Mouse (Mus musculus) lung, postnatal 0 days (tissue): Measurements from ENCODE around the gene Sept1. TPM values are rescaled to one million over a fixed set of nuclear protein-coding genes. Genes with fewer than 3 reads are reported as not detected.
"Not testable (repeated sequence)": the region's sequence is repeated elsewhere in the genome, so short reads cannot be mapped to it uniquely, and the experiment has no call there.

Source experiments
- ATAC-seq: fragments of 200-750 bp; cut with Nextera tagmentation; 2 replicates; pipeline ENCODE4 v1.8.0; 2017; ENCODE audit warnings: moderate library complexity
- DNase-seq: peaks from one replicate; pipeline ENCODE4 v3.0.0-alpha.2; 2016; ENCODE audit warnings: low spot score
- H3K27ac ChIP-seq: fragments of 300-500 bp; sonication (generic); 2 replicates; pipeline ENCODE4 v1.5.1; 2014; ENCODE audit warnings: antibody characterized with exemption, mild to moderate bottlenecking, low read length, mixed read lengths
- H3K27me3 ChIP-seq: fragments of 300-500 bp; sonication (generic); replicated peaks from 2 replicates; pipeline ENCODE4 v1.6.1; 2014; ENCODE audit warnings: low read length, mixed read lengths; ENCODE audit not compliant: insufficient read depth
- H3K36me3 ChIP-seq: fragments of 300-500 bp; sonication (generic); 2 replicates; pipeline ENCODE4 v1.6.1; 2014; ENCODE audit warnings: low read length, mixed read lengths; ENCODE audit not compliant: insufficient read depth
- H3K4me1 ChIP-seq: fragments of 300-500 bp; sonication (generic); 2 replicates; pipeline ENCODE4 v1.6.1; 2014; ENCODE audit warnings: antibody characterized with exemption, low read depth, low read length, mixed read lengths; ENCODE audit not compliant: insufficient read depth
- H3K4me2 ChIP-seq: fragments of 300-500 bp; sonication (generic); replicated peaks from 2 replicates; pipeline ENCODE4 v1.6.1; 2014; ENCODE audit warnings: low read depth, mild to moderate bottlenecking, low read length, moderate library complexity, mixed read lengths
- H3K4me3 ChIP-seq: fragments of 300-500 bp; sonication (generic); 2 replicates; pipeline ENCODE4 v1.5.1; 2014; ENCODE audit warnings: low read depth, low read length
- H3K9ac ChIP-seq: fragments of 300-500 bp; sonication (generic); replicated peaks from 2 replicates; pipeline ENCODE4 v1.6.1; 2014; ENCODE audit warnings: low read depth, mild to moderate bottlenecking
- H3K9me3 ChIP-seq: fragments of 300-500 bp; sonication (generic); 2 replicates; pipeline ENCODE4 v1.6.1; 2016; ENCODE audit warnings: low read length, mixed read lengths
- CTCF ChIP-seq: IDR thresholded peaks from 2 replicates; pipeline ENCODE4 v1.5.1; 2016; ENCODE audit warnings: antibody characterized with exemption, mild to moderate bottlenecking
- EP300 ChIP-seq: IDR thresholded peaks from 2 replicates; pipeline ENCODE4 v1.6.1; 2016; ENCODE audit warnings: antibody characterized with exemption, mild to moderate bottlenecking, control low read depth
- WGBS: fragments of 180-500 bp; shearing (Covaris S2); extraction: QIAGEN DNeasy Blood & Tissue Kit; methylation state at CpG from one replicate; pipeline ENCODE4 v1.1.7; 2014; 5-methylcytosine and 5-hydroxymethylcytosine counted together
- polyA plus RNA-seq: library from polyadenylated mRNA; unstranded; fragments of >200 nt; fragmentation: Nextera tagmentation; extraction: Ambion mirVana; gene quantifications from 2 replicates; pipeline ENCODE4 v1.2.1, GENCODE M21; 2015

Gene Sept1
- polyA plus RNA-seq, 1 experiment from 2014 or later, result 13.0 TPM

DNA sequence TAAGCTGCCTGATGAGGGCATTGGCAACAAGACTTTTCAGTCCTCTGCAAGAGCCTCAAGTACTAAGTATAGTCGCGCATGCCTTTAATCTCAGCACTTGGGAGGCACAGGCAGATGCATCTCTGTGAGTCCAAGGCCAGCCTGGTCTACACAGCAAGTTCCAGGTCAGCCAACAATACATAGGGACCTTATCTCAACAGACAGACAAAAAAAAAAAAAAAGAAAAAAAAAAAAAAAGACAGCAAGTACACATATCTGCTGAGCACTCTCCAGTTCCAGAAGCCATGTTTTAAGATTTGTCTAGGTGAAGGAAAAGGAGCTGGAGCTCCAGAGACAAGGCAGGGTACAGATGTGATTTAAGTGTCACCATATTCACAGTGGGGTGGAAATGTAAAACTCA lies 23.0 kb upstream of the Sept1 start:
- no peak overlapping the region for H3K4me2 ChIP-seq
- no peaks in the 10 kb centered on the region for H3K36me3 ChIP-seq
- no peak overlapping the region for H3K27ac ChIP-seq
- TF ChIP-seq CTCF (no peak), EP300 (no peak)
- H3K9me3 ChIP-seq, result no peaks in the 10 kb centered on the region
- H3K9ac ChIP-seq, result no peak overlapping the region
- 84% methylated on average over 2 of the region's 2 CpGs for WGBS
- no peaks in the 10 kb centered on the region for H3K27me3 ChIP-seq
- H3K4me3 ChIP-seq, result no peak overlapping the region
- ATAC-seq (no peak), DNase-seq (no peak)
- peaks cover 7% of the 10 kb centered on the region; the same call in 1 of the 2 replicates for H3K4me1 ChIP-seq

DNA sequence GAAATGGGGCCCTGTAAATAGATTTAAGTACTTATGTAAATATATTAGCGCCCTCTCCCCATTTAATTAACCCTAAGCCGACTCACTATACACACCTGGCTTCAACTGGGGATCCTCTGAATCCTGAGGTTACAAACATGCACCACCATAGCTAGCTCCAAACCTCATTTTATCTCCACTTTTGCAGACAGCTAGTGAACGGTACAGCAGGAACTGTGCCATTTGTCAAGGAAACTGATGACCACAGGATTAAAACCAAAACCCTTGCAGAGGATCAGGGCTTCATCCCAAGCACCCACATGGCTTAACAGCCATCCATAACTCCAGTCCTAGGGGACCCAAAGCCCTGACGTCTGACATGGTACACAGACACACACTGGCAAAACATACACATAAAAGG lies 22.1 kb upstream of the Sept1 start:
- Histone ChIP-seq H3K4me2 (peak overlapping the region; percentile 87), H3K27me3 (no peaks in the 10 kb centered on the region), H3K9ac (no peak overlapping the region), H3K4me1 (peaks cover 5% of the 10 kb centered on the region; the same call in 1 of the 2 replicates), H3K27ac (no peak overlapping the region), H3K36me3 (no peaks in the 10 kb centered on the region), H3K9me3 (no peaks in the 10 kb centered on the region), H3K4me3 (no peak overlapping the region; the same call in 1 of the 2 replicates)
- ATAC-seq (no peak), DNase-seq (no peak)
- 16% methylated on average over 4 of the region's 4 CpGs for WGBS
- TF ChIP-seq EP300, result no peak
- no peak for TF ChIP-seq CTCF

DNA sequence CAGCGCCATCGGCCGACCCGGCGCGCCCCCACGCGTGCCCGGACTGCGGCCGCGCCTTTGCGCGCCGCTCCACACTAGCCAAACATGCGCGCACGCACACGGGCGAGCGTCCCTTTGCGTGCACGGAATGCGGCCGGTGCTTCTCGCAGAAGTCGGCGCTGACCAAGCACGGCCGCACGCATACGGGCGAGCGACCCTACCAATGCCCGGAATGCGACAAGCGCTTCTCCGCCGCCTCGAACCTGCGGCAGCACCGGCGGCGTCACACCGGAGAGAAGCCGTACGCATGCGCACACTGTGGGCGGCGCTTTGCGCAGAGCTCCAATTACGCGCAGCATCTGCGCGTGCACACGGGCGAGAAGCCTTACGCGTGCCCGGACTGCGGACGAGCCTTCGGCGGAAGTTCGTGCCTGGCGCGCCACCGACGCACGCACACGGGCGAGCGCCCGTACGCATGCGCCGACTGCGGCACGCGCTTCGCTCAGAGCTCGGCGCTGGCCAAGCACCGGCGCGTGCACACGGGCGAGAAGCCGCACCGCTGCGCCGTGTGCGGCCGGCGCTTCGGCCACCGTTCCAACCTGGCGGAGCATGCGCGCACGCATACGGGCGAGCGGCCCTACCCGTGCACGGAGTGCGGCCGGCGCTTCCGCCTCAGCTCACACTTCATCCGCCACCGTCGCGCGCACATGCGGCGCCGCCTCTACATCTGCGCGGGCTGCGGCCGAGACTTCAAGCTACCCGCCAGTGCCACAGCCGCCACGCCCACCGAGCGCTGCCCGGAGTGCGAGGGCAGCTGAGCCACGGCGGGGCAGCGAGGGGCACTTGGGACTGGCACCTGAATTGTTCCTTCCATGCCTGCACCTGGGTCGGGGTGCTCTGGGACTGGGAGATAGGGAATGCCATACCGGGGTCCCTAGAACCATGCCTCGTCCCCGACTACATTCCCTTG lies 21.2 kb upstream of the Sept1 start:
- WGBS, result under 1% methylated on average over 134 of the region's 136 CpGs
- no peaks in the 10 kb centered on the region for H3K27me3 ChIP-seq
- H3K4me2 ChIP-seq, result peak overlapping the region; percentile 87
- H3K36me3 ChIP-seq, result peaks cover 4% of the 10 kb centered on the region; the same call in 1 of the 2 replicates
- peaks cover 4% of the 10 kb centered on the region; the same call in 1 of the 2 replicates for H3K4me1 ChIP-seq
- H3K9me3 ChIP-seq, result no peaks in the 10 kb centered on the region
- TF ChIP-seq EP300 (no peak), CTCF (peak; percentile 15)
- ATAC-seq (peak; percentile 94), DNase-seq (peak; percentile 98)
- peak overlapping the region; percentile 62 for H3K4me3 ChIP-seq
- peak overlapping the region; percentile 55 for H3K9ac ChIP-seq
- H3K27ac ChIP-seq, result peak overlapping the region; percentile 81

DNA sequence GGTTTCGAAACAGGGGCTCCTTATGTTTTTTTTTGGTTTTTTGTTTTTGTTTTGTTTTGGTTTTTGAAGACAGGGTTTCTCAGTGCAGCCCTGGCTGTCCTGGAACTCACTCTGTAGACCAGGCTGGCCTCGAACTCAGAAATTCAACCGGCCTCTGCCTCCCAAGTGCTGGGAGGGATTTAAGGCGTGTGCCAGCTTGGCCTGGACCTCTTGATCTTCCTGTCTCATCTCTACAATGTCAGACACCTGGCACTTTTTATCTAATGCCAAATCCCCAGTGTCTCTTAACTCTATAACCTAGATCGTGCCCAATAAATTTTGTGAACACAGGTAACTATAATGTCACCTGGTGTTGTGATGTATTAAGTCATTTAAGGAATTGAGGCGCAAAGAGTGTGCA lies 20.4 kb upstream of the Sept1 start:
- Histone ChIP-seq H3K4me1 (peaks cover 4% of the 10 kb centered on the region; the same call in 1 of the 2 replicates), H3K36me3 (peaks cover 4% of the 10 kb centered on the region; the same call in 1 of the 2 replicates), H3K4me2 (peak overlapping the region; percentile 87), H3K4me3 (peak overlapping the region; percentile 62), H3K9ac (peak overlapping the region; percentile 55; the same call in 1 of the 2 replicates), H3K27me3 (no peaks in the 10 kb centered on the region), H3K9me3 (no peaks in the 10 kb centered on the region), H3K27ac (peak overlapping the region; percentile 81; the same call in 1 of the 2 replicates)
- no peak for DNase-seq
- 71% methylated on average over 6 of the region's 6 CpGs for WGBS
- no peak for TF ChIP-seq EP300
- ATAC-seq, result no peak

DNA sequence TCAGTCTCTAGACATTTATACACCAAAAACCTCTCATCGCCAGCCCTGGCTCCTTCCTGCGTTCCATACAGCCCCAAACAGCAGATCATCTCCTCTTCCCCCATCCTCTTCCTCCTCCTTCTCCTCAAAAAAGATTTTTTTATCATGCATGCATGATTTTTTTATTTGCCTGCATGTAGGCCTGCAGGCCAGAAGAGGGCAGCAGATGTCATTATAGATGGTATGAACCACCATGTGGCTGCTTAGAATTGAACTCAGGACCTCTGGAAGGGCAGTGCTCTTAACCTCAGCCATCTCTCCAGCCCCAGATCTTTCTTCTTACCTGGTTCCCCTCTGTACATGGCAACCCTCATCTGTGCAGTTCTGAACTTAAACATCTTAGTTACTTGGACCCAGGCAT lies 19.5 kb upstream of the Sept1 start:
- no peak overlapping the region for H3K4me2 ChIP-seq
- no peaks in the 10 kb centered on the region for H3K27me3 ChIP-seq
- H3K9ac ChIP-seq, result no peak overlapping the region
- TF ChIP-seq EP300, result no peak
- peak; percentile 66 for TF ChIP-seq CTCF
- peaks cover 4% of the 10 kb centered on the region for H3K36me3 ChIP-seq
- H3K4me1 ChIP-seq, result peaks cover 4% of the 10 kb centered on the region; the same call in 1 of the 2 replicates
- H3K27ac ChIP-seq, result no peak overlapping the region
- WGBS, result 87% methylated on average over 2 of the region's 2 CpGs
- H3K4me3 ChIP-seq, result no peak overlapping the region
- ATAC-seq, result no peak
- H3K9me3 ChIP-seq, result no peaks in the 10 kb centered on the region
- DNase-seq, result peak; percentile 62

DNA sequence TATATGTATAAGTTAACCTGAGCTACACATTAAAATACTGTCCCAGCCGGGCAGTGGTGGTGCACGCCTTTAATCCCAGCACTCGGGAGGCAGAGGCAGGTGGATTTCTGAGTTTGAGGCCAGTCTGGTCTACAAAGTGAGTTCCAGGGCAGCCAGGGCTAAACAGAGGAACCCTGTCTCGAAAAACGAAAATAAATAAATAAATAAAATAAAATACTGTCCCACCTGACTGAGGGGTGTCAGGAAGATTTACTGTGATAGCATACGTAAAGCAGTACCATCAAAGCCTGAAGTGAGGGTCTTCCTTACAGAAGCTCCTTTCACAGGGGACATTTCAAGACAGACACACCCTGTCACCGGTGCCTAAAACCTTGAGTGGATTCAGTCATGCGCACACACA lies 17.6 kb upstream of the Sept1 start:
- DNase-seq, H3K4me1 ChIP-seq, H3K27ac ChIP-seq, H3K9ac ChIP-seq, H3K9me3 ChIP-seq, ATAC-seq, H3K27me3 ChIP-seq, H3K36me3 ChIP-seq, H3K4me2 ChIP-seq, H3K4me3 ChIP-seq: not testable (repeated sequence)
- WGBS, result 91% methylated on average over 8 of the region's 8 CpGs
